Mouse (Mus musculus): ENCODE data around the gene Icosl.

GRCm38 (mm10) chr10:78044531-78044930 lies 24.6 kb upstream of the Icosl start:
- no peak for TF ChIP-seq CTCF (conservative IDR thresholded peaks at IDR 0.05 in 1 of 2, IDR thresholded peaks at IDR 0.05 in 1 of 2; ENCODE audit: low read depth in 2 of 2, low read length in 2 of 2)
- TF ChIP-seq POLR2A (IDR thresholded peaks at IDR 0.05; ENCODE audit: low read depth, low read length): no peak
- no peak for TF ChIP-seq MAX (IDR thresholded peaks at IDR 0.05; ENCODE audit: low read length)
- no peak for TF ChIP-seq USF1 (IDR thresholded peaks at IDR 0.05; ENCODE audit: low read depth, low read length)
- no peak for TF ChIP-seq KAT2A (IDR thresholded peaks at IDR 0.05; ENCODE audit: insufficient replicate concordance, low read length)
- TF ChIP-seq POLR2AphosphoS2 (IDR thresholded peaks at IDR 0.05; ENCODE audit: low read depth, low read length): no peak
- no peak for TF ChIP-seq JUND (conservative IDR thresholded peaks at IDR 0.05; ENCODE audit: low read depth, low read length)
- TF ChIP-seq ZC3H11A (IDR thresholded peaks at IDR 0.05; ENCODE audit: low read depth, low read length): no peak
- TF ChIP-seq MYC (IDR thresholded peaks at IDR 0.05; ENCODE audit: low read depth, low read length): no peak

Data from CH12.LX (cell line).